Mouse (Mus musculus) brain, embryonic 14.5 days (tissue): Measurements from ENCODE around the gene Jup.

ENCODE experiments used
- CTCF ChIP-seq: fragments of 200-500 bp; IDR thresholded peaks from 2 replicates; pipeline ENCODE4 v1.5.1; 2012; ENCODE audit warnings: inconsistent platforms, mild to moderate bottlenecking, moderate library complexity, borderline replicate concordance; ENCODE audit not compliant: insufficient read depth, insufficient read length; ENCODE audit errors: extremely low read depth
- POLR2A ChIP-seq: fragments of 200-500 bp; IDR thresholded peaks from 2 replicates; pipeline ENCODE4 v1.6.1; 2012; ENCODE audit warnings: mild to moderate bottlenecking, inconsistent platforms, borderline replicate concordance; ENCODE audit not compliant: poor library complexity, insufficient read depth, insufficient read length, severe bottlenecking; ENCODE audit errors: extremely low read depth

DNA sequence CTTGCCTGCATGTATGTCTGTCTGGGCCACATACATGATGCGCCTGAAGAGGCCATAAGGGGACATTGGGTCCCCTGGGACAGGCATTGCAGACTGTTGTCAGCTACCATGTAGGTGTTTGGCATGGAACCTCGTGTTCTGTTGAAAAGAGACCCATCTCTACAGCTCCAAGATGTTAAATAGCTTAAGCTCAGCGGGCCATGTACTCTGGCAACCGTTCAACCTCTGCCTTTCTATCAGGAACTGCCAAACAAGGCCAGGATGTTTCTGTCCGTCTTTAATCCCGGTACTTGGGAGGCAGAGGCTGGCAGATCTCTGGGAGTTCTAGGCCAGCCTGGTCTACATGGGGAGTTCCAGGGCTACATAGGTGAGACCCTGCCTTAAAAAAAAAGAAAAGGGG, 45.1 kb upstream of the Jup start:
- TF ChIP-seq CTCF (no peak), POLR2A (no peak)
